In the genomic region with DNA sequence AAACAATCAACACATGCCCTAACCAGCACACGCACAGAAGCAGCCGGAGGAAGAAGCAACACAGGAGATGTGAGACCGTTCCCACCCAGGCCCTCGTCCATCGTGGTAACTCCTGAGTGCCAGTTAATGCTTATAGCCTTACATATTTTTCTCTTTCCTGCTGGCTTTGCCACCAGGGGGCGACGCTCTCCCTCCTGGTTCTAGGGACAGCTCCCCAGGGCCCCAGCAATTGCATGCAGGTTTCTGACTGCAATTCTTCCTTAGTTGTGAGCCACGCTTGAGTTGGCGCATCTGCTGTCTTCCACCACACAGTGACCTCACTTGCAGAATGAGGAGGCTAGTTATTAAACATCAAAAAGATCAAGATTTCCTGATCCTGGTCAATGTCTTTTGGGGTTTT, we compare ENCODE assay signal across 8 mouse cellular contexts. TPM values are rescaled to one million over a fixed set of nuclear protein-coding genes. Genes with fewer than 3 reads are reported as not detected.
DNase-seq lines count a peak whose midpoint lies in the region; ATAC-seq and TF ChIP-seq lines count a peak whose summit lies in the region.

No protein-coding gene starts in this region.

- 0 out of 2 replicates have a peak overlapping the region, but pooled peaks have one; percentile 5 for H3K27ac ChIP-seq in heart, postnatal 0 days (ENCODE audit: low read depth)
- H3K27ac ChIP-seq in heart, embryonic 12.5 days (ENCODE audit: poor library complexity, severe bottlenecking), result no peak overlapping the region
- H3K27ac ChIP-seq in cortical plate, adult 2 months (ENCODE audit: insufficient read depth, low read length), result no peak overlapping the region

- no peaks in the 10 kb centered on the region for H3K27me3 ChIP-seq in heart, postnatal 0 days (ENCODE audit: control insufficient read depth, insufficient read depth, low read length)
- no peaks in the 10 kb centered on the region for H3K27me3 ChIP-seq in heart, embryonic 12.5 days (replicated peaks)

- H3K9me3 ChIP-seq in heart, postnatal 0 days (replicated peaks; ENCODE audit: control insufficient read depth, low read length), result peaks cover 10% of the 10 kb centered on the region
- H3K9me3 ChIP-seq in heart, embryonic 12.5 days (replicated peaks), result peaks cover 12% of the 10 kb centered on the region

- no peak overlapping the region for H3K4me3 ChIP-seq in heart, postnatal 0 days (ENCODE audit: low read depth, low read length)
- no peak overlapping the region for H3K4me3 ChIP-seq in heart, embryonic 12.5 days
- no peak overlapping the region for H3K4me3 ChIP-seq in cortical plate, adult 2 months (ENCODE audit: insufficient read depth, low read length)

- no peaks in the 10 kb centered on the region for H3K36me3 ChIP-seq in heart, postnatal 0 days (replicated peaks; ENCODE audit: control insufficient read depth, insufficient read depth, low read length)
- H3K36me3 ChIP-seq in heart, embryonic 12.5 days, result no peaks in the 10 kb centered on the region

- no peak for TF ChIP-seq EP300 in heart, postnatal 0 days (IDR thresholded peaks at IDR 0.05; ENCODE audit: low read depth)

- H3K9ac ChIP-seq in heart, postnatal 0 days (replicated peaks; ENCODE audit: low read depth, low read length), result no peak overlapping the region
- no peak overlapping the region for H3K9ac ChIP-seq in heart, embryonic 12.5 days

- 55% methylated on average over 9 of the region's 9 CpGs for WGBS in heart, postnatal 0 days
- 56% methylated on average over 9 of the region's 9 CpGs for WGBS in heart, embryonic 12.5 days

- peak; percentile 68 for TF ChIP-seq CTCF in heart, postnatal 0 days (IDR thresholded peaks at IDR 0.05; ENCODE audit: low read depth)
- peak; percentile 41 for TF ChIP-seq CTCF in cortical plate, adult 2 months (IDR thresholded peaks at IDR 0.05; ENCODE audit: extremely low read depth, insufficient read depth, low read length)

- ATAC-seq in heart, postnatal 0 days (ENCODE audit: insufficient read depth, low read depth), result no peak
- no peak for ATAC-seq in heart, embryonic 12.5 days (ENCODE audit: insufficient number of reproducible peaks, low FRiP score)

- peak; percentile 64 for DNase-seq in heart, postnatal 0 days (ENCODE audit: low spot score)
- peak; percentile 77 for DNase-seq in 3T3-L1 (ENCODE audit: low read depth, low spot score)
- peak; percentile 83 for DNase-seq in ES-CJ7 (ENCODE audit: low read depth, low spot score)
- peak; percentile 81 to 84 for DNase-seq in kidney, postnatal 4 days
- peak; percentile 77 for DNase-seq in retina, embryonic 14.5 days (ENCODE audit: low spot score)
- DNase-seq in left cerebral cortex, adult 8-10 months (ENCODE audit: low spot score in 2 of 2), result no peak

- no peak for TF ChIP-seq POLR2A in cortical plate, adult 2 months (IDR thresholded peaks at IDR 0.05; ENCODE audit: extremely low read depth, insufficient read depth, low read length)

- peaks cover 27% of the 10 kb centered on the region for H3K4me1 ChIP-seq in heart, postnatal 0 days (ENCODE audit: control insufficient read depth, insufficient read depth)
- peaks cover 35% of the 10 kb centered on the region for H3K4me1 ChIP-seq in heart, embryonic 12.5 days (replicated peaks)
- H3K4me1 ChIP-seq in cortical plate, adult 2 months (ENCODE audit: control insufficient read depth, insufficient read depth, low read length), result no peaks in the 10 kb centered on the region

- no peak overlapping the region for H3K4me2 ChIP-seq in heart, postnatal 0 days (ENCODE audit: low read depth, low read length)
- no peak overlapping the region for H3K4me2 ChIP-seq in heart, embryonic 12.5 days

RNA-seq across cellular contexts. Expression of a gene that starts 17.3 kb away (rescaled TPM):
- total RNA-seq in heart, postnatal 0 days (2014; rRNA removed; ENCODE audit: low replicate concordance), result 3,422 and 3,660 TPM in 2 replicates
- polyA plus RNA-seq in heart, postnatal 0 days (2015; fragmentation: Nextera tagmentation; extraction: Ambion mirVana), result 2,757 and 2,826 TPM in 2 replicates
- 1,569 and 1,607 TPM in 2 replicates for polyA plus RNA-seq in heart, embryonic 12.5 days (2016; fragmentation: Nextera tagmentation; extraction: Ambion mirVana)
- polyA plus RNA-seq in cortical plate, adult 2 months (2012; rRNA removed), result 92.7 and 95.0 TPM in 2 replicates
- 10 to 100 TPM; 61.7 to 68.1 (median 64.0) TPM for total RNA-seq in left cerebral cortex, adult 8-10 months (2022)

RNA-seq across cellular contexts. Expression of a gene that starts 54.1 kb away (rescaled TPM):
- 17.5 and 24.2 TPM in 2 replicates for total RNA-seq in heart, postnatal 0 days (2014; rRNA removed; ENCODE audit: low replicate concordance)
- 10.5 and 11.7 TPM in 2 replicates for polyA plus RNA-seq in heart, postnatal 0 days (2015; fragmentation: Nextera tagmentation; extraction: Ambion mirVana)
- polyA plus RNA-seq in heart, embryonic 12.5 days (2016; fragmentation: Nextera tagmentation; extraction: Ambion mirVana), result 10.3 and 10.7 TPM in 2 replicates
- polyA plus RNA-seq in cortical plate, adult 2 months (2012; rRNA removed), result 11.6 and 12.5 TPM in 2 replicates
- 10 to 100 TPM; 18.6 to 22.7 (median 20.6) TPM for total RNA-seq in left cerebral cortex, adult 8-10 months (2022)

Comparison
In these comparisons a context has a peak if more than half of its experiments do, and no peak if none do; other contexts are left out.
1. DNase-seq: peak in heart, postnatal 0 days (single experiment), 3T3-L1 (single experiment), ES-CJ7 (single experiment), kidney, postnatal 4 days (2 of 2) and retina, embryonic 14.5 days (single experiment); none in left cerebral cortex, adult 8-10 months (0 of 2).
2. RNA of a gene that starts 17.3 kb away (polyA plus RNA-seq): 2,757 to 2,826 TPM in heart, postnatal 0 days and 1,569 to 1,607 TPM in heart, embryonic 12.5 days; 92.7 to 95.0 TPM in cortical plate, adult 2 months; every median in the first group is over 10 times any median in the second.